Mouse (Mus musculus) WW6 (cell line): Measurements from ENCODE around the gene 2310039H08Rik.
"Not testable (repeated sequence)": the region's sequence is repeated elsewhere in the genome, so short reads cannot be mapped to it uniquely, and the experiment has no call there.

Experiments used
- DNase-seq: peaks from one replicate; pipeline ENCODE4 v3.0.0-alpha.2; 2013; ENCODE audit warnings: low read depth, low spot score

2310039H08Rik gene

GRCm38 (mm10) chr17:46758753-46759152 lies 13.7 kb upstream of the 2310039H08Rik start:
- no peak for DNase-seq

- no peak for DNase-seq
These were observed 8.9 kb upstream of the 2310039H08Rik start, which contains the start of gene Ptcra for GRCm38 (mm10) chr17:46763544-46763943. Gene Ptcra, minus strand, starts transcription at chr17:46763712.

- DNase-seq, result not testable (repeated sequence)
These were observed 7.5 kb upstream of the 2310039H08Rik start for GRCm38 (mm10) chr17:46764916-46765315.

- DNase-seq, result no peak
These were observed 4.6 kb upstream of the 2310039H08Rik start for GRCm38 (mm10) chr17:46767868-46768267.

- DNase-seq, result no peak
These were observed 1.9 kb upstream of the 2310039H08Rik start for GRCm38 (mm10) chr17:46770546-46770945.

GRCm38 (mm10) chr17:46771025-46771424 lies 1.4 kb upstream of the 2310039H08Rik start:
- no peak for DNase-seq

GRCm38 (mm10) chr17:46771616-46772015 lies 819 bp upstream of the 2310039H08Rik start:
- no peak for DNase-seq

GRCm38 (mm10) chr17:46772038-46772403 lies 414 bp upstream of the 2310039H08Rik start:
- DNase-seq, result no peak

- DNase-seq, result no peak
These were observed 1.1 kb downstream of the 2310039H08Rik start for GRCm38 (mm10) chr17:46773278-46774130.

GRCm38 (mm10) chr17:46774131-46774472 lies 1.7 kb downstream of the 2310039H08Rik start:
- no peak for DNase-seq

GRCm38 (mm10) chr17:46775070-46775469 lies 2.6 kb downstream of the 2310039H08Rik start:
- no peak for DNase-seq

- DNase-seq, result no peak
These were observed 3.7 kb downstream of the 2310039H08Rik start for GRCm38 (mm10) chr17:46776087-46776486.

- DNase-seq, result no peak
These were observed 9.4 kb downstream of the 2310039H08Rik start for GRCm38 (mm10) chr17:46781876-46782275.

GRCm38 (mm10) chr17:46782341-46783221 lies 10.1 kb downstream of the 2310039H08Rik start, which contains the start of gene Rpl7l1:
Gene Rpl7l1, minus strand, starts transcription at chr17:46782672.
- peak; percentile 80 for DNase-seq

GRCm38 (mm10) chr17:46783222-46783565 lies 10.8 kb downstream of the 2310039H08Rik start:
- no peak for DNase-seq

GRCm38 (mm10) chr17:46786952-46787351 lies 14.5 kb downstream of the 2310039H08Rik start:
- no peak for DNase-seq

GRCm38 (mm10) chr17:46787974-46788373 lies 15.5 kb downstream of the 2310039H08Rik start:
- not testable (repeated sequence) for DNase-seq

GRCm38 (mm10) chr17:46792963-46793362 lies 20.5 kb downstream of the 2310039H08Rik start:
- no peak for DNase-seq

GRCm38 (mm10) chr17:46796743-46797142 lies 24.3 kb downstream of the 2310039H08Rik start:
- no peak for DNase-seq

- no peak for DNase-seq
These were observed 25.0 kb downstream of the 2310039H08Rik start for GRCm38 (mm10) chr17:46797386-46797785.

GRCm38 (mm10) chr17:46799680-46800079 lies 27.2 kb downstream of the 2310039H08Rik start:
- peak; percentile 48 for DNase-seq

- DNase-seq, result no peak
These were observed 29.3 kb downstream of the 2310039H08Rik start for GRCm38 (mm10) chr17:46801761-46802160.
